ENCODE assay signal across 13 mouse cellular contexts in genomic region chr7:82269948-82270347, GRCm38 (mm10).
DNase-seq lines count a peak whose midpoint lies in the region; ATAC-seq and TF ChIP-seq lines count a peak whose summit lies in the region.
"Had no signal": no experiment of that assay in that cellular context is flagged by ENCODE, and none has a peak within 500 bp of the region (broad histone marks: within the 10 kb centered on the region; RNA-seq: fewer than 3 reads in every experiment).

No protein-coding gene starts in this region.

- H3K4me1 ChIP-seq in intestine, postnatal 0 days (replicated peaks; ENCODE audit: control insufficient read depth, insufficient read depth, low read length): no peaks in the 10 kb centered on the region
- H3K4me1 ChIP-seq in intestine, embryonic 16.5 days (ENCODE audit: control insufficient read depth, insufficient read depth, low read length): no peaks in the 10 kb centered on the region
- H3K4me1 ChIP-seq: hindbrain, embryonic 13.5 days had no signal

- POLR2A ChIA-PET in Patski (lab: Charles Lee): interaction anchor here (1.1 kb wide), 1 partner anchor 105 kb away, joined by 3 read pairs; no protein-coding TSS in a partner anchor

- WGBS in intestine, postnatal 0 days: 26% methylated on average over 1 of the region's 1 CpGs
- 21% methylated on average over 1 of the region's 1 CpGs for WGBS in intestine, embryonic 16.5 days

- CTCF ChIA-PET in Patski (lab: Charles Lee): interaction anchor here (1.2 to 2.3 kb wide), 3 partner anchors 138 to 150 kb away, joined by 3 to 9 read pairs (median 5); no protein-coding TSS in a partner anchor

- H3K4me2 ChIP-seq in intestine, postnatal 0 days (replicated peaks; ENCODE audit: low read depth): no peak overlapping the region
- H3K4me2 ChIP-seq in intestine, embryonic 16.5 days (ENCODE audit: low read depth, low read length): no peak overlapping the region
- H3K4me2 ChIP-seq: heart, embryonic 12.5 days; hindbrain, embryonic 13.5 days had no signal

- H3K9ac ChIP-seq in intestine, postnatal 0 days (ENCODE audit: low read depth, low read length): no peak overlapping the region
- H3K9ac ChIP-seq in intestine, embryonic 16.5 days (ENCODE audit: low read depth, low read length): no peak overlapping the region
- H3K9ac ChIP-seq: heart, embryonic 12.5 days; hindbrain, embryonic 13.5 days had no signal

- H3K4me3 ChIP-seq in intestine, postnatal 0 days (ENCODE audit: low read depth, low read length): no peak overlapping the region
- no peak overlapping the region for H3K4me3 ChIP-seq in intestine, embryonic 16.5 days (ENCODE audit: low read length)
- H3K4me3 ChIP-seq: heart, embryonic 12.5 days; hindbrain, embryonic 13.5 days had no signal

- no peak overlapping the region for H3K27ac ChIP-seq in intestine, postnatal 0 days (ENCODE audit: low read depth, low read length)
- no peak overlapping the region for H3K27ac ChIP-seq in intestine, embryonic 16.5 days (ENCODE audit: low read length)
- H3K27ac ChIP-seq: hindbrain, embryonic 13.5 days had no signal

- in situ Hi-C loops in Patski (cut with MboI; ENCODE audit: low pct_unique_long_range_greater_than_20kb): loop anchor here (10.0 kb wide), 2 partner anchors 395 to 485 kb away; partner anchors contain the start of gene 3110040N11Rik

- ATAC-seq in intestine, postnatal 0 days: no peak
- ATAC-seq in intestine, embryonic 16.5 days: no peak
- ATAC-seq in Patski: no peak

- no peaks in the 10 kb centered on the region for H3K9me3 ChIP-seq in intestine, postnatal 0 days (ENCODE audit: control insufficient read depth)
- H3K9me3 ChIP-seq in intestine, embryonic 16.5 days (ENCODE audit: control insufficient read depth, low read length): no peaks in the 10 kb centered on the region
- H3K9me3 ChIP-seq: heart, embryonic 12.5 days; hindbrain, embryonic 13.5 days had no signal

- no peaks in the 10 kb centered on the region for H3K36me3 ChIP-seq in intestine, postnatal 0 days (ENCODE audit: control insufficient read depth, insufficient read depth)
- no peaks in the 10 kb centered on the region for H3K36me3 ChIP-seq in intestine, embryonic 16.5 days (ENCODE audit: control insufficient read depth, insufficient read depth, low read length)
- H3K36me3 ChIP-seq: heart, embryonic 12.5 days; hindbrain, embryonic 13.5 days had no signal

- no peaks in the 10 kb centered on the region for H3K27me3 ChIP-seq in intestine, postnatal 0 days (replicated peaks; ENCODE audit: control insufficient read depth, insufficient read depth, low read length)
- H3K27me3 ChIP-seq in intestine, embryonic 16.5 days (replicated peaks; ENCODE audit: control insufficient read depth, insufficient read depth, low read length): no peaks in the 10 kb centered on the region
- H3K27me3 ChIP-seq in Patski: no peaks in the 10 kb centered on the region
- H3K27me3 ChIP-seq: hindbrain, embryonic 13.5 days had no signal

- peak; percentile 22 for DNase-seq in right cerebral cortex, postnatal 4 days
- DNase-seq in right cerebral cortex, postnatal 14 days: no peak
- DNase-seq in Patski (ENCODE audit: low read depth, low spot score): no peak
- peak; percentile 48 for DNase-seq in retina, postnatal 1 day
- DNase-seq in spleen, adult 12 weeks (ENCODE audit: low spot score): no peak
- DNase-seq: cerebellum, adult 18-20 months; kidney, postnatal 10 days; layer of hippocampus, postnatal 36 days; liver had no signal

- peak; percentile 54 for TF ChIP-seq CTCF in intestine, postnatal 0 days (IDR thresholded peaks at IDR 0.05; ENCODE audit: low read depth)
- peak; percentile 56 for TF ChIP-seq CTCF in Patski (IDR thresholded peaks at IDR 0.05)

Comparison
In these comparisons a context has a peak if more than half of its experiments do, and no peak if none do; other contexts are left out.
1. DNase-seq: peak in right cerebral cortex, postnatal 4 days (single experiment) and retina, postnatal 1 day (single experiment); none in right cerebral cortex, postnatal 14 days (single experiment), Patski (single experiment) and spleen, adult 12 weeks (single experiment).